Comparison of ENCODE assay signal across 8 mouse cellular contexts in genomic region chr9:110781731-110782130, GRCm38 (mm10). TPM values are rescaled to one million over a fixed set of nuclear protein-coding genes. Genes with fewer than 3 reads are reported as not detected.
DNase-seq lines count a peak whose midpoint lies in the region; ATAC-seq and TF ChIP-seq lines count a peak whose summit lies in the region.

No protein-coding gene starts in this region.

- TF ChIP-seq EP300 in ES-Bruce4 (IDR thresholded peaks at IDR 0.05; ENCODE audit: insufficient read depth, low read depth, low read length) = no peak
- TF ChIP-seq EP300 in liver, embryonic 14.5 days (IDR thresholded peaks at IDR 0.05; ENCODE audit: low read depth) = no peak

- DNase-seq in brain, embryonic 18.5 days (ENCODE audit: low read depth, low spot score) = peak; percentile 34
- peak; percentile 87 to 93 for DNase-seq in kidney, postnatal 4 days
- DNase-seq in liver, embryonic 14.5 days (ENCODE audit: low read depth in 3 of 3, low spot score in 3 of 3) = peak; percentile 16 to 23 (median 20)
- peak; percentile 83 for DNase-seq in urinary bladder, postnatal 14 days (ENCODE audit: low spot score)

- peak overlapping the region; percentile 72 for H3K9ac ChIP-seq in ES-Bruce4 (ENCODE audit: low read depth, poor library complexity, severe bottlenecking)
- peak overlapping the region; percentile 74 for H3K9ac ChIP-seq in forebrain, embryonic 13.5 days
- peak overlapping the region; percentile 75 for H3K9ac ChIP-seq in heart, embryonic 16.5 days (ENCODE audit: low read length)
- H3K9ac ChIP-seq in liver, embryonic 14.5 days (replicated peaks) = no peak overlapping the region

- ATAC-seq in forebrain, embryonic 13.5 days = peak; percentile 59
- peak; percentile 64 for ATAC-seq in heart, embryonic 16.5 days (replicated peaks; ENCODE audit: extremely low read depth, insufficient read depth, low FRiP score)
- peak; percentile 61 for ATAC-seq in liver, embryonic 14.5 days (ENCODE audit: insufficient read depth)

- no peak for TF ChIP-seq POLR2A in ES-Bruce4 (IDR thresholded peaks at IDR 0.05; ENCODE audit: insufficient read depth, low read length)
- no peak for TF ChIP-seq POLR2A in olfactory bulb, adult 2 months (IDR thresholded peaks at IDR 0.05; ENCODE audit: insufficient read depth, low read depth, low read length)

- peak; percentile 32 for TF ChIP-seq CTCF in ES-Bruce4 (IDR thresholded peaks at IDR 0.05; ENCODE audit: low read depth, low read length)
- TF ChIP-seq CTCF in liver, embryonic 14.5 days (IDR thresholded peaks at IDR 0.05; ENCODE audit: low read depth) = no peak
- no peak for TF ChIP-seq CTCF in olfactory bulb, adult 2 months (IDR thresholded peaks at IDR 0.05; ENCODE audit: insufficient read depth, low read depth, low read length)

- peak overlapping the region; percentile 65 for H3K4me3 ChIP-seq in ES-Bruce4 (ENCODE audit: low read depth, low read length)
- peak overlapping the region; percentile 46 for H3K4me3 ChIP-seq in forebrain, embryonic 13.5 days
- peak overlapping the region; percentile 55 for H3K4me3 ChIP-seq in heart, embryonic 16.5 days (ENCODE audit: low read length)
- peak overlapping the region; percentile 15 to 45 for H3K4me3 ChIP-seq in liver, embryonic 14.5 days (ENCODE audit: insufficient read depth in 1 of 2, low read depth in 2 of 2, low read length in 2 of 2)
- H3K4me3 ChIP-seq in olfactory bulb, adult 2 months (ENCODE audit: insufficient read depth, low read depth, low read length) = peak overlapping the region; percentile 52

- H3K4me2 ChIP-seq in forebrain, embryonic 13.5 days = peak overlapping the region; percentile 70
- peak overlapping the region; percentile 73 for H3K4me2 ChIP-seq in heart, embryonic 16.5 days (ENCODE audit: low read depth, low read length)
- peak overlapping the region; percentile 71 for H3K4me2 ChIP-seq in liver, embryonic 14.5 days (ENCODE audit: low read depth)

- H3K27me3 ChIP-seq in ES-Bruce4 (ENCODE audit: control insufficient read depth, insufficient read depth, low read length, poor library complexity, severe bottlenecking) = no peaks in the 10 kb centered on the region
- H3K27me3 ChIP-seq in forebrain, embryonic 13.5 days = peaks cover 9% of the 10 kb centered on the region
- no peaks in the 10 kb centered on the region for H3K27me3 ChIP-seq in heart, embryonic 16.5 days (ENCODE audit: control insufficient read depth, insufficient read depth, low read length)
- peaks cover 3% of the 10 kb centered on the region for H3K27me3 ChIP-seq in liver, embryonic 14.5 days (ENCODE audit: control insufficient read depth, insufficient read depth, low read length)

- under 1% methylated on average over 23 of the region's 23 CpGs for WGBS in forebrain, embryonic 13.5 days
- under 1% methylated on average over 23 of the region's 23 CpGs for WGBS in heart, embryonic 16.5 days
- WGBS in liver, embryonic 14.5 days (ENCODE audit: insufficient replicate concordance) = 4% methylated on average over 23 of the region's 23 CpGs
- 1% methylated on average over 23 of the region's 23 CpGs for WGBS in olfactory bulb, adult 2 months

- H3K4me1 ChIP-seq in ES-Bruce4 (ENCODE audit: control insufficient read depth, insufficient read depth, low read length) = no peaks in the 10 kb centered on the region
- H3K4me1 ChIP-seq in forebrain, embryonic 13.5 days = peaks cover 8% of the 10 kb centered on the region; the same call in 1 of the 2 replicates
- peaks cover 14% of the 10 kb centered on the region for H3K4me1 ChIP-seq in heart, embryonic 16.5 days (ENCODE audit: control insufficient read depth, insufficient read depth, low read length)
- peaks cover 0 to 3% of the 10 kb centered on the region in 2 experiments; a peak in 1 of 4 replicates for H3K4me1 ChIP-seq in liver, embryonic 14.5 days (replicated peaks; ENCODE audit: control insufficient read depth in 2 of 2, insufficient read depth in 2 of 2, low read length in 1 of 2)
- peaks cover 11% of the 10 kb centered on the region for H3K4me1 ChIP-seq in olfactory bulb, adult 2 months (ENCODE audit: control insufficient read depth, insufficient read depth, low read length)

- H3K27ac ChIP-seq in ES-Bruce4 (ENCODE audit: insufficient read depth, low read length) = no peak overlapping the region
- H3K27ac ChIP-seq in forebrain, embryonic 13.5 days = peak overlapping the region; percentile 51; the same call in 1 of the 2 replicates
- H3K27ac ChIP-seq in heart, embryonic 16.5 days (ENCODE audit: low read length) = peak overlapping the region; percentile 78
- no peak overlapping the region for H3K27ac ChIP-seq in liver, embryonic 14.5 days
- H3K27ac ChIP-seq in olfactory bulb, adult 2 months (ENCODE audit: insufficient read depth, low read depth, low read length) = no peak overlapping the region

- H3K36me3 ChIP-seq in ES-Bruce4 (ENCODE audit: control insufficient read depth, insufficient read depth, low read length, poor library complexity, severe bottlenecking) = no peaks in the 10 kb centered on the region
- no peaks in the 10 kb centered on the region for H3K36me3 ChIP-seq in forebrain, embryonic 13.5 days (ENCODE audit: poor library complexity, severe bottlenecking)
- H3K36me3 ChIP-seq in heart, embryonic 16.5 days (ENCODE audit: control insufficient read depth, insufficient read depth) = no peaks in the 10 kb centered on the region
- no peaks in the 10 kb centered on the region for H3K36me3 ChIP-seq in liver, embryonic 14.5 days (replicated peaks; ENCODE audit: control insufficient read depth, insufficient read depth, low read depth)

- no peaks in the 10 kb centered on the region for H3K9me3 ChIP-seq in ES-Bruce4 (replicated peaks; ENCODE audit: control insufficient read depth, insufficient read depth, low read length, poor library complexity, severe bottlenecking)
- H3K9me3 ChIP-seq in forebrain, embryonic 13.5 days (replicated peaks) = no peaks in the 10 kb centered on the region
- H3K9me3 ChIP-seq in heart, embryonic 16.5 days (replicated peaks; ENCODE audit: control insufficient read depth, low read length) = no peaks in the 10 kb centered on the region
- no peaks in the 10 kb centered on the region for H3K9me3 ChIP-seq in liver, embryonic 14.5 days (ENCODE audit: control insufficient read depth, low read length)

RNA-seq across cellular contexts. Expression of gene Prss42, which starts 16.2 kb away (rescaled TPM):
- polyA plus RNA-seq in ES-Bruce4 (2011; ENCODE audit: insufficient read depth, insufficient read length, low read depth, missing spikeins) = 8.7 and 11.0 TPM in 2 replicates
- polyA plus RNA-seq in forebrain, embryonic 13.5 days (2015; fragmentation: Nextera tagmentation; extraction: Ambion mirVana) = not detected in 2 replicates
- 0.15 TPM in 1 of 2 replicates, not detected in the other for polyA plus RNA-seq in heart, embryonic 16.5 days (2015; fragmentation: Nextera tagmentation; extraction: Ambion mirVana)
- polyA plus RNA-seq in liver, embryonic 14.5 days (2012; rRNA removed) = 0.02 TPM in 1 of 2 replicates, not detected in the other
- not detected in 2 replicates for polyA plus RNA-seq in liver, embryonic 14.5 days (2014; fragmentation: Nextera tagmentation; extraction: Ambion mirVana)
- not detected in 2 replicates for polyA plus RNA-seq in olfactory bulb, adult 2 months (2012; ENCODE audit: insufficient read depth, insufficient read length, low replicate concordance, missing spikeins)

RNA-seq across cellular contexts. Expression of gene Prss44, which starts 32.1 kb away (rescaled TPM):
- 0.54 and 2.1 TPM in 2 replicates for polyA plus RNA-seq in ES-Bruce4 (2011; ENCODE audit: insufficient read depth, insufficient read length, low read depth, missing spikeins)
- not detected in 2 replicates for polyA plus RNA-seq in forebrain, embryonic 13.5 days (2015; fragmentation: Nextera tagmentation; extraction: Ambion mirVana)
- polyA plus RNA-seq in heart, embryonic 16.5 days (2015; fragmentation: Nextera tagmentation; extraction: Ambion mirVana) = not detected in 2 replicates
- polyA plus RNA-seq in liver, embryonic 14.5 days (2012; rRNA removed) = not detected in 2 replicates
- not detected in 2 replicates for polyA plus RNA-seq in liver, embryonic 14.5 days (2014; fragmentation: Nextera tagmentation; extraction: Ambion mirVana)
- polyA plus RNA-seq in olfactory bulb, adult 2 months (2012; ENCODE audit: insufficient read depth, insufficient read length, low replicate concordance, missing spikeins) = not detected in 2 replicates

RNA-seq across cellular contexts. Expression of gene Pth1r, which starts 34.8 kb away (rescaled TPM):
- 3.4 and 4.6 TPM in 2 replicates for polyA plus RNA-seq in ES-Bruce4 (2011; ENCODE audit: insufficient read depth, insufficient read length, low read depth, missing spikeins)
- 5.5 and 5.9 TPM in 2 replicates for polyA plus RNA-seq in forebrain, embryonic 13.5 days (2015; fragmentation: Nextera tagmentation; extraction: Ambion mirVana)
- 21.0 and 26.3 TPM in 2 replicates for polyA plus RNA-seq in heart, embryonic 16.5 days (2015; fragmentation: Nextera tagmentation; extraction: Ambion mirVana)
- polyA plus RNA-seq in liver, embryonic 14.5 days (2012; rRNA removed) = 3.4 and 3.8 TPM in 2 replicates
- polyA plus RNA-seq in liver, embryonic 14.5 days (2014; fragmentation: Nextera tagmentation; extraction: Ambion mirVana) = 2.0 and 2.4 TPM in 2 replicates
- not detected in 2 replicates for polyA plus RNA-seq in olfactory bulb, adult 2 months (2012; ENCODE audit: insufficient read depth, insufficient read length, low replicate concordance, missing spikeins)

RNA-seq across cellular contexts. Expression of gene Myl3, which starts 40.1 kb away (rescaled TPM):
- 2.2 and 4.1 TPM in 2 replicates for polyA plus RNA-seq in ES-Bruce4 (2011; ENCODE audit: insufficient read depth, insufficient read length, low read depth, missing spikeins)
- polyA plus RNA-seq in forebrain, embryonic 13.5 days (2015; fragmentation: Nextera tagmentation; extraction: Ambion mirVana) = 0.40 and 1.8 TPM in 2 replicates
- polyA plus RNA-seq in heart, embryonic 16.5 days (2015; fragmentation: Nextera tagmentation; extraction: Ambion mirVana) = 4,391 and 5,295 TPM in 2 replicates
- polyA plus RNA-seq in liver, embryonic 14.5 days (2012; rRNA removed) = 0.10 TPM in 1 of 2 replicates, not detected in the other
- polyA plus RNA-seq in liver, embryonic 14.5 days (2014; fragmentation: Nextera tagmentation; extraction: Ambion mirVana) = 0.18 TPM in 1 of 2 replicates, not detected in the other
- not detected in 2 replicates for polyA plus RNA-seq in olfactory bulb, adult 2 months (2012; ENCODE audit: insufficient read depth, insufficient read length, low replicate concordance, missing spikeins)

RNA-seq across cellular contexts. Expression of gene Prss43, which starts 44.8 kb away (rescaled TPM):
- polyA plus RNA-seq in ES-Bruce4 (2011; ENCODE audit: insufficient read depth, insufficient read length, low read depth, missing spikeins) = not detected in 2 replicates
- polyA plus RNA-seq in forebrain, embryonic 13.5 days (2015; fragmentation: Nextera tagmentation; extraction: Ambion mirVana) = not detected in 2 replicates
- not detected in 2 replicates for polyA plus RNA-seq in heart, embryonic 16.5 days (2015; fragmentation: Nextera tagmentation; extraction: Ambion mirVana)
- polyA plus RNA-seq in liver, embryonic 14.5 days (2012; rRNA removed) = not detected in 2 replicates
- not detected in 2 replicates for polyA plus RNA-seq in liver, embryonic 14.5 days (2014; fragmentation: Nextera tagmentation; extraction: Ambion mirVana)
- polyA plus RNA-seq in olfactory bulb, adult 2 months (2012; ENCODE audit: insufficient read depth, insufficient read length, low replicate concordance, missing spikeins) = not detected in 2 replicates

Comparison
In these comparisons a context has a peak if more than half of its experiments do, and no peak if none do; other contexts are left out.
1. H3K27ac ChIP-seq: peak in forebrain, embryonic 13.5 days (single experiment) and heart, embryonic 16.5 days (single experiment); none in ES-Bruce4 (single experiment), liver, embryonic 14.5 days (single experiment) and olfactory bulb, adult 2 months (single experiment).
2. DNase-seq: peak in every context shown above with its lines; median percentile 90 in kidney, postnatal 4 days; 83 in urinary bladder, postnatal 14 days; 34 in brain, embryonic 18.5 days; 20 in liver, embryonic 14.5 days.
3. Peak in every context shown above with its lines, with median percentiles within 50 percentile points of each other: H3K4me3 ChIP-seq, ATAC-seq and H3K4me2 ChIP-seq.